Mouse (Mus musculus) stomach, embryonic 15.5 days (tissue): ENCODE measurements at regions not wholly inside any gene's neighbourhood (a gene's known extent, or its start where the extent isn't known, plus 50 kb on each side); places are given as distances from the start of the nearest gene placed in this dataset.
"Not testable (repeated sequence)": the region's sequence is repeated elsewhere in the genome, so short reads cannot be mapped to it uniquely, and the experiment has no call there.

ENCODE experiments used
- ATAC-seq: fragments of 200-750 bp; cut with Nextera tagmentation; 2 replicates; pipeline ENCODE4 v1.8.0; 2017; ENCODE audit warnings: low read depth, moderate number of reproducible peaks, moderate TSS enrichment; ENCODE audit not compliant: insufficient read depth, low FRiP score
- H3K27ac ChIP-seq: fragments of 300-500 bp; sonication (generic); 2 replicates; pipeline ENCODE4 v1.5.1; 2015; ENCODE audit warnings: mild to moderate bottlenecking, inconsistent platforms
- H3K27me3 ChIP-seq: fragments of 300-500 bp; sonication (generic); replicated peaks from 2 replicates; pipeline ENCODE4 v1.6.1; 2015; ENCODE audit warnings: inconsistent platforms
- H3K36me3 ChIP-seq: fragments of 300-500 bp; sonication (generic); 2 replicates; pipeline ENCODE4 v1.6.1; 2015; ENCODE audit warnings: inconsistent platforms
- H3K4me1 ChIP-seq: fragments of 300-500 bp; sonication (generic); 2 replicates; pipeline ENCODE4 v1.6.1; 2015; ENCODE audit warnings: inconsistent platforms
- H3K4me2 ChIP-seq: fragments of 300-500 bp; sonication (generic); 2 replicates; pipeline ENCODE4 v1.6.1; 2015; ENCODE audit warnings: mild to moderate bottlenecking, inconsistent platforms
- H3K4me3 ChIP-seq: fragments of 300-500 bp; sonication (generic); replicated peaks from 2 replicates; pipeline ENCODE4 v1.5.1; 2015; ENCODE audit warnings: inconsistent platforms
- H3K9ac ChIP-seq: fragments of 300-500 bp; sonication (generic); 2 replicates; pipeline ENCODE4 v1.6.1; 2015; ENCODE audit warnings: inconsistent platforms
- H3K9me3 ChIP-seq: fragments of 300-500 bp; sonication (generic); 2 replicates; pipeline ENCODE4 v1.6.1; 2016; ENCODE audit warnings: inconsistent platforms
- WGBS: fragments of 180-500 bp; shearing (Covaris S2); methylation state at CpG from one replicate; pipeline ENCODE4 v1.1.7; 2015; 5-methylcytosine and 5-hydroxymethylcytosine counted together

DNA sequence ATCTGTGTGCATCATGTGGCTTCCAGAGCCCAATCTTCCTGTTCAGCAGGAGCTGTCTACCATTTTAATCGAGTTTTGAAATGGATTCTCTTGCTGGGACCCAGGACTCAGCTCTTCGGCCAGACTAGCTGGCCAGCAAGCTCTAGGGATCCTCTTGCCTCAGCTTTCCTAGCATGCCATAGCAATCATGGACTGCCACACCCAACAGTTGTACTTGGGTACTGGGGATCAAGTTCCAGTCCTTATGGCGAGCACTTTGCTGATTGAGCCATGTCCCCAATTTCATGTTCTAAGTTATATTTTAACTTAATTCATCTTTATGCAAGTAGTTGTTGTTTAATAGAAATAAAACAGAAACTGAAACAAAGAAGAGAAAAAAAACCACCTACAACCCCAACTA is 202.1 kb downstream of the Bmp2 start:
- Histone ChIP-seq H3K9me3 (no peaks in the 10 kb centered on the region), H3K36me3 (no peaks in the 10 kb centered on the region), H3K4me1 (no peaks in the 10 kb centered on the region), H3K9ac (no peak overlapping the region), H3K27me3 (no peaks in the 10 kb centered on the region), H3K27ac (no peak overlapping the region), H3K4me3 (no peak overlapping the region), H3K4me2 (no peak overlapping the region)
- 77% methylated on average over 3 of the region's 3 CpGs for WGBS
- no peak for ATAC-seq

- H3K27me3 ChIP-seq: no peaks in the 10 kb centered on the region
- ATAC-seq: no peak
- no peak overlapping the region for H3K4me3 ChIP-seq
- no peak overlapping the region for H3K4me2 ChIP-seq
- 49% methylated on average over 7 of the region's 7 CpGs for WGBS
- no peak overlapping the region for H3K9ac ChIP-seq
- H3K4me1 ChIP-seq: no peaks in the 10 kb centered on the region
- H3K27ac ChIP-seq: no peak overlapping the region
- H3K9me3 ChIP-seq: no peaks in the 10 kb centered on the region
- H3K36me3 ChIP-seq: no peaks in the 10 kb centered on the region
These were observed 209.5 kb downstream of the Bmp2 start for GRCm38 (mm10) chr2:133761496-133761895.

DNA sequence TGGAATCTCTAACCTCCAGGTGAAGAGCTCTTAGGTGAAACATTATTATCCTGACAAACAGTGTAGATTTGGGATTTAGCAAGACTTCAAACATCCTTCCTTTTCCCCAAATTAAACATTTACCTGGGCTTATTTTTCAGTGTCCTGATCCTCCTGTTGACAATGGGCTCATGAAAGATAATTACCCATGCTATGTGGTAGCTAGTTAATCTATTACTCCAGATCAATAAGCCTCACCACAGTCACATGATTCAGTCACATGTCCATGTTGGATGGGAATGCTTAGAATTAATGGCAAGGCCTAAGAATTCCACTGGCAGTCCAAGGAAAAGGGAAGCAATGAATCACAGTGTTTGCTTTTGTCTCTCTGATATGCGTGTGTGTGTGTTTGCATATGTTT is 216.6 kb downstream of the Bmp2 start:
- Histone ChIP-seq H3K9me3 (no peaks in the 10 kb centered on the region), H3K27me3 (no peaks in the 10 kb centered on the region), H3K27ac (no peak overlapping the region), H3K36me3 (no peaks in the 10 kb centered on the region), H3K4me2 (no peak overlapping the region), H3K4me3 (no peak overlapping the region), H3K4me1 (no peaks in the 10 kb centered on the region), H3K9ac (no peak overlapping the region)
- WGBS: 66% methylated on average over 1 of the region's 1 CpGs
- ATAC-seq: no peak

DNA sequence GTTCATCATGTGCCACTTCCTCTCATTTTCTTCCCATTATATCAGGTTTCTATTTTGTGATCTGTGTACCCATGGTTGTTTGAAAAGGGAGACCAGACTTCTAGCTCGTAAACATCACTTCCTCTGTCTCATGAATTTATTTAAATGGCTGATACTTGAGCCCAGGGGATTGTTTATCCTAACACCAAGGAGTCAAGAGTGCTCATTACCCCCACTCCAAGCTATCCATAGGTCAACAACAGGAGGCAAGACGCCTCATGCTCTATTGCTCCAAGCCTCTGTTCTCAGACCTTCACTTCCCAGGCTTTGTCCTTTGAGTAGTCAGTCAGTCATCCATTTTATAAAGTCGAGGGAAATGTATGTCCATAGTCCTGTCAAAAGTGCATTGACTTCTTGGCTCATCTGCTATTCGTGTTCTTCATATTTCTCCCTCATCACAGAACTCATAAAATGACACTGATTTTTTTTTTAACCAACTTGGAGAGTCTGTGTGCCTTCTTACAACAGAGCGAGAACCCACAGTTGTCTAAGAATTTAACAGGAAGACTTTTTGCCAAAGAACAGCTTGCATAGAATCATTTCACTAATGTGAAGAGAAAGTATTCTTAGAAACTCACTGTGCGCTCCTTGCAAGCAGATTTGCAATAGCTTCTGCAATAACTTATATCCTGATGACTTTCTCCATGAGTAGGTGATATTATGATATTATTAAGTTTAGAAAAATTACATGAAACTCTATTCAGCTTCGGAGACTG is 231.8 kb downstream of the Bmp2 start:
- Histone ChIP-seq H3K9ac (no peak overlapping the region), H3K4me1 (no peaks in the 10 kb centered on the region), H3K4me3 (no peak overlapping the region), H3K9me3 (no peaks in the 10 kb centered on the region), H3K4me2 (no peak overlapping the region), H3K36me3 (no peaks in the 10 kb centered on the region), H3K27ac (no peak overlapping the region), H3K27me3 (no peaks in the 10 kb centered on the region)
- ATAC-seq: no peak
- WGBS: 64% methylated on average over 7 of the region's 7 CpGs

GRCm38 (mm10) chr2:133791031-133791430 is 239.1 kb downstream of the Bmp2 start:
- Histone ChIP-seq H3K9ac (no peak overlapping the region), H3K4me2 (no peak overlapping the region), H3K36me3 (no peaks in the 10 kb centered on the region), H3K4me1 (no peaks in the 10 kb centered on the region), H3K27ac (no peak overlapping the region), H3K4me3 (no peak overlapping the region), H3K9me3 (no peaks in the 10 kb centered on the region), H3K27me3 (no peaks in the 10 kb centered on the region)
- no peak for ATAC-seq
- 60% methylated on average over 1 of the region's 1 CpGs for WGBS

DNA sequence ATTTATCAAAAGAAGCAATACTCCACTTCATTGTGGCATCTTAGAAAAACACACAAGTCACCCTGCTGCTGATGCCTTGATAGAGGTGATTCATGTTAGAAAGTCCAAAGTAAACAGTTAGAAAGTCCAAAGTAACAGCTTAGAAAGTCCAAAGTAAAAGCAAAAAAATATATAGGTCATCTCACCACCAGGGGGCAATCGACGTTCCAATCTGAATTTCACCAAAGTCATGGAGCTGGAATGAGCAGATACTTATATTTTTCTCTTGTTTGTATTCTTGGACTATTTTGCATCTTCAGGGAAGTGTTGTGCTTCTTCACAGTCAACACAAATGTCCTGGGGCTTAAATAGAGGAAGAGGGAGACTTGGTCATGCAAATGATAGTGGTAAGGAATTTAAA is 241.3 kb downstream of the Bmp2 start:
- H3K27ac ChIP-seq: no peak overlapping the region
- no peak overlapping the region for H3K4me2 ChIP-seq
- no peaks in the 10 kb centered on the region for H3K9me3 ChIP-seq
- no peaks in the 10 kb centered on the region for H3K27me3 ChIP-seq
- no peak for ATAC-seq
- H3K4me1 ChIP-seq: no peaks in the 10 kb centered on the region
- H3K36me3 ChIP-seq: no peaks in the 10 kb centered on the region
- no peak overlapping the region for H3K4me3 ChIP-seq
- WGBS: 24% methylated on average over 2 of the region's 2 CpGs
- H3K9ac ChIP-seq: no peak overlapping the region

- Histone ChIP-seq H3K9ac (no peak overlapping the region), H3K4me3 (no peak overlapping the region), H3K4me1 (no peaks in the 10 kb centered on the region), H3K27me3 (no peaks in the 10 kb centered on the region), H3K4me2 (no peak overlapping the region), H3K9me3 (no peaks in the 10 kb centered on the region), H3K36me3 (no peaks in the 10 kb centered on the region), H3K27ac (no peak overlapping the region)
- 34% methylated on average over 3 of the region's 3 CpGs for WGBS
- no peak for ATAC-seq
These were observed 250.7 kb downstream of the Bmp2 start for GRCm38 (mm10) chr2:133802666-133803065.

- Histone ChIP-seq H3K4me1 (no peaks in the 10 kb centered on the region), H3K27ac (no peak overlapping the region), H3K9ac (no peak overlapping the region), H3K4me3 (no peak overlapping the region), H3K27me3 (no peaks in the 10 kb centered on the region), H3K36me3 (no peaks in the 10 kb centered on the region), H3K9me3 (no peaks in the 10 kb centered on the region), H3K4me2 (no peak overlapping the region)
- 69% methylated on average over 4 of the region's 4 CpGs for WGBS
- no peak for ATAC-seq
These were observed 269.5 kb downstream of the Bmp2 start for GRCm38 (mm10) chr2:133821418-133821817.

- no peak for ATAC-seq
- H3K4me2 ChIP-seq: no peak overlapping the region
- H3K36me3 ChIP-seq: no peaks in the 10 kb centered on the region
- no peaks in the 10 kb centered on the region for H3K4me1 ChIP-seq
- H3K9ac ChIP-seq: no peak overlapping the region
- H3K9me3 ChIP-seq: no peaks in the 10 kb centered on the region
- H3K27ac ChIP-seq: no peak overlapping the region
- WGBS: 90% methylated on average over 1 of the region's 1 CpGs
- no peaks in the 10 kb centered on the region for H3K27me3 ChIP-seq
- H3K4me3 ChIP-seq: no peak overlapping the region
These were observed 277.4 kb downstream of the Bmp2 start for GRCm38 (mm10) chr2:133829406-133829805.

DNA sequence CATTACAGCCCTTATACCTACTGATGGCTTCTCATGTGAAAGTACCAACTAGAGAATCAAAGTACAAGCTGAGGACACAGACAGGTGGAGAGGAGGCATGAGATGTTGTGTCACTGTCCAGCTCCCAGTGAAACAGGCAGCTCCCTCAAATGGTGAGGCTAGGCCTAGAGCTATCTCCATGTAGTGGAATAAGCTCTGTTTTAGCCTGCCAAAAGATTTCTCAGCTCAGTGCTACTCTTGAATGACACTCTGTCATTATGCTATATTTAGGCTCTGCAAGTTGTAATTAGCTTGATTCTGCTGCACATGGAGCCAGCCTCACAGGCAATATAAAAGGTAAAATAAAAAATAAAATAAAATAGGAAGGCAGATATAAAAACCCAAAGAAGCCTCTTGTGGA is 298.5 kb downstream of the Bmp2 start:
- H3K4me1 ChIP-seq: no peaks in the 10 kb centered on the region

DNA sequence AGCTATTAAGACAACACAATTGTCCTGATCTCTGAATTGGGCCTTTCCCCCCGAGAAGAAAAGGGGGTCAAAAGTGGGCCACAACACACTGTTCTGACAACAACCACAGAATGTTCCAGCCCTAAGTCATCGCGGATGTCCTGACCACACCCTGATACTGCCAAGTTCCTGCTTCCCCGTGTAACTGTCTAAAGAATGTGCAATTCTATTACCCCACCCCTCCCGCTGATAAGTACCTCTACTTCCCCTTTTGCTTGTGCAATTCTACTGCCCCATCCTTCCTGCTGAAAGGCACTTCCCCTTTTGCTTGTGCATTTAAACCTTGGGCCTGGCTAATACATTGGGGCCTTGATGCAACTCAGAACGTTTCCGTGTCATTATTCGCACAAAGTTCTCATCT is 323.0 kb downstream of the Bmp2 start:
- H3K9me3 ChIP-seq, ATAC-seq, H3K4me3 ChIP-seq, H3K36me3 ChIP-seq, H3K27ac ChIP-seq, H3K27me3 ChIP-seq, H3K9ac ChIP-seq, H3K4me2 ChIP-seq, H3K4me1 ChIP-seq: not testable (repeated sequence)
- WGBS: 86% methylated on average over 8 of the region's 8 CpGs

More for the DNA sequence above, 298.5 kb downstream of the Bmp2 start:
- Histone ChIP-seq H3K27me3 (no peaks in the 10 kb centered on the region), H3K4me3 (no peak overlapping the region), H3K9me3 (no peaks in the 10 kb centered on the region), H3K36me3 (no peaks in the 10 kb centered on the region), H3K9ac (no peak overlapping the region), H3K27ac (no peak overlapping the region), H3K4me2 (no peak overlapping the region)
- no peak for ATAC-seq

GRCm38 (mm10) chr2:133883682-133884081 is 331.7 kb downstream of the Bmp2 start:
- ATAC-seq: no peak
- no peaks in the 10 kb centered on the region for H3K4me1 ChIP-seq
- H3K9me3 ChIP-seq: no peaks in the 10 kb centered on the region
- H3K27me3 ChIP-seq: no peaks in the 10 kb centered on the region
- H3K4me3 ChIP-seq: no peak overlapping the region
- H3K36me3 ChIP-seq: no peaks in the 10 kb centered on the region
- no peak overlapping the region for H3K27ac ChIP-seq
- H3K4me2 ChIP-seq: no peak overlapping the region
- H3K9ac ChIP-seq: no peak overlapping the region

DNA sequence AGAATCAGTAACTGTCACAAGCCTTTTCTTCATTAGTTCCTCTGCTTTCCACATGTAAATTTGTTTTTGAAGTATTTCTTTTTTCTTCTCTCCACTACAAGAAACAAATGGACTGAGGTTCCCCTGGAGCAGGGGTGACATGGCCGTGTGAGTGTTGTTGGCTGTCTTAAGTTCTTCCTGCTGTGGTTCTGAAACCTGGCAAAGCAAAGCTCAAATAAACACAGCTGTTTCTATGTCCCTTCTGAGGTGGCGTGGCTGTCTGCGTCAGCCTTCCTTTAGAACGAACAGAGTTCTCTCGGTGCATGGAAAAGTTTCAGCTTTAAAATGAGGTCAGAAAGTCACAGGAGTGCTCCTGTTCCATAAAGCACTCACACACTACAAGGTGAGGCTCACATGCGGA is 354.3 kb downstream of the Bmp2 start:
- Histone ChIP-seq H3K27me3 (no peaks in the 10 kb centered on the region), H3K27ac (no peak overlapping the region), H3K4me1 (no peaks in the 10 kb centered on the region), H3K9ac (no peak overlapping the region), H3K36me3 (no peaks in the 10 kb centered on the region), H3K4me2 (no peak overlapping the region), H3K9me3 (no peaks in the 10 kb centered on the region), H3K4me3 (no peak overlapping the region)
- ATAC-seq: no peak
- WGBS: 56% methylated on average over 6 of the region's 6 CpGs
